Mouse (Mus musculus) heart, embryonic 15.5 days (tissue): ENCODE measurements around the gene Atxn7l3. TPM values are rescaled to one million over a fixed set of nuclear protein-coding genes. Genes with fewer than 3 reads are reported as not detected.

Experiments used
- ATAC-seq: fragments of 200-750 bp; cut with Nextera tagmentation; replicated peaks from 2 replicates; pipeline ENCODE4 v1.8.0; 2017; ENCODE audit warnings: low read depth, moderate TSS enrichment; ENCODE audit not compliant: insufficient number of reproducible peaks, insufficient read depth, low FRiP score
- H3K27ac ChIP-seq: fragments of 300-500 bp; sonication (generic); 2 replicates; pipeline ENCODE4 v1.5.1; 2015; ENCODE audit warnings: mild to moderate bottlenecking, inconsistent platforms
- H3K27me3 ChIP-seq: fragments of 300-500 bp; sonication (generic); 2 replicates; pipeline ENCODE4 v1.6.1; 2015; ENCODE audit warnings: inconsistent platforms
- H3K36me3 ChIP-seq: fragments of 300-500 bp; sonication (generic); 2 replicates; pipeline ENCODE4 v1.6.1; 2015; ENCODE audit warnings: mild to moderate bottlenecking, inconsistent platforms
- H3K4me1 ChIP-seq: fragments of 300-500 bp; sonication (generic); replicated peaks from 2 replicates; pipeline ENCODE4 v1.6.1; 2015; ENCODE audit warnings: inconsistent platforms
- H3K4me2 ChIP-seq: fragments of 300-500 bp; sonication (generic); 2 replicates; pipeline ENCODE4 v1.6.1; 2015; ENCODE audit warnings: inconsistent platforms, mild to moderate bottlenecking, moderate library complexity
- H3K4me3 ChIP-seq: fragments of 300-500 bp; sonication (generic); 2 replicates; pipeline ENCODE4 v1.5.1; 2015; ENCODE audit warnings: mild to moderate bottlenecking, inconsistent platforms
- H3K9ac ChIP-seq: fragments of 300-500 bp; sonication (generic); 2 replicates; pipeline ENCODE4 v1.6.1; 2015; ENCODE audit warnings: mild to moderate bottlenecking, inconsistent platforms
- H3K9me3 ChIP-seq: fragments of 300-500 bp; sonication (generic); replicated peaks from 2 replicates; pipeline ENCODE4 v1.6.1; 2016; ENCODE audit warnings: inconsistent platforms
- WGBS: fragments of 180-500 bp; shearing (Covaris S2); methylation state at CpG from one replicate; pipeline ENCODE4 v1.1.7; 2015; ENCODE audit warnings: mixed read lengths; 5-methylcytosine and 5-hydroxymethylcytosine counted together
- polyA plus RNA-seq: library from polyadenylated mRNA; unstranded; fragments of >200 nt; fragmentation: Nextera tagmentation; extraction: Ambion mirVana; gene quantifications from 2 replicates; pipeline ENCODE4 v1.2.1, GENCODE M21; 2015

Atxn7l3 gene
- polyA plus RNA-seq, 1 experiment from 2014 or later, result 6.8 TPM

DNA sequence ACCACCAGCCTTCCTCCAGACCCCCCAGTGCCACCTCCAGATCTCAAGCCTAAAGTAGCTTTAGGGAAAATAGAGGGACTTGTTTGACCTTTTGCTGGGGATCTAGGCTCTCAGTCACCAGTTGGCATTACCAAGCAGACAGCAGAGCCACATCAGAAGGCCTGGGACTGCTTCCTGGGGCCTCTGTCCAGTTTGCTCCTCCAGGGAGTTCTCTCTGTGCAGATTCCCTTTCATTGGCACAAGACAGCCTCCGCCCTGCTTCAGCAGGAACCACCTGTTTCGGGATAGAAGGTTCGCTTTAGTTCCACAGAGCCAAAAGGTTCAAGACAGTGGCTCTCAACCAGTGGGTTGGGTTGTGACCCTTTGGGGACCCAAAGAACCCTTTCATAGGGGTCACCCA is 16.8 kb downstream of the Atxn7l3 start:
- H3K27me3 ChIP-seq, result peaks cover 4% of the 10 kb centered on the region; the same call in 1 of the 2 replicates
- no peaks in the 10 kb centered on the region for H3K9me3 ChIP-seq
- H3K4me1 ChIP-seq, result peaks cover 8% of the 10 kb centered on the region
- WGBS, result 80% methylated on average over 3 of the region's 3 CpGs
- no peak overlapping the region for H3K4me3 ChIP-seq
- H3K9ac ChIP-seq, result no peak overlapping the region
- no peaks in the 10 kb centered on the region for H3K36me3 ChIP-seq
- ATAC-seq, result no peak
- H3K27ac ChIP-seq, result no peak overlapping the region
- H3K4me2 ChIP-seq, result no peak overlapping the region

DNA sequence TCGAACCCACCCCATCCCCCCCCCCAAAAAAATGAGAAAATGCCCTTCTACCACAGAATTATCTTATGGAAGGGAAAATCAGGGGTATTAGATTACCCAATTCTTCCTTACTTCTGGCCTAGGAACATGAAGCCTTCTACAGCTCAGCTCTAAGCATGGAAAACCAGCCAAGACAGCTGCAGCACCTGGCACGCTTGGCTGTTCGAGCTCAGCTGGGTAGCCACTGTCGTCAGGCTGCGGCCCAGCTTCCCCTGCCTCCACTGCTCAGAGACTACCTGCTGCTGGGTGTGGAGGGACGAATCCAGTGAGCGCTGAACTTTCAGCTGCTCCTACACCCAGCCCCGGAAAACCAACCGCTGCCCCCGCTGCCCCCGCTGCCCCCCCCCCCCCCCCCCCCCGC is 18.7 kb downstream of the Atxn7l3 start:
- Histone ChIP-seq H3K9me3 (no peaks in the 10 kb centered on the region), H3K9ac (no peak overlapping the region), H3K27ac (no peak overlapping the region), H3K27me3 (peaks cover 4% of the 10 kb centered on the region; the same call in 1 of the 2 replicates), H3K4me1 (peaks cover 8% of the 10 kb centered on the region), H3K4me2 (no peak overlapping the region), H3K4me3 (no peak overlapping the region), H3K36me3 (no peaks in the 10 kb centered on the region)
- no peak for ATAC-seq
- 65% methylated on average over 11 of the region's 12 CpGs for WGBS

DNA sequence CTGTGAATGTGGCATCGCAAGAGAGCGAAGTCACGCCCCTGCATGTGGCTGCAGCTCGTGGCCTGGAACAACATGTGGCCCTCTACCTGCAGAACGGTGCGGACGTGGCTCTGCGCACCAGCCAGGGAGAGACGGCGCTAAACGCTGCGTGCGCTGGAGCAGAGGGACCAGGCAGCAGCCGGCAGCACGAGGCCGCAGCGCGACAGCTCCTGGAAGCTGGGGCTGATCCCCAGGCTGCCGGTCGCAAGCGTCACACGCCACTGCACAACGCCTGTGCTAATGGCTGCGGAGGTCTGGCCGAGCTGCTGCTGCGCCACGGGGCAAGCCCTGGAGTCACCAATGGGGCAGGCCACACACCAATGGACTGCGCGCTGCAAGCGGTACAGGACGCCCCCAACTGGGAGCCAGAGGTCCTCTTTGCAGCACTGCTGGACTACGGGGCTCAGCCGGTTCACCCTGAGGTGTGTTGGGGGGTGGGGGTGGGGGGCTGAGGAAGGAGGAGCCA is 20.0 kb downstream of the Atxn7l3 start:
- 2% methylated on average over 33 of the region's 33 CpGs for WGBS
- Histone ChIP-seq H3K27ac (no peak overlapping the region), H3K4me2 (peak overlapping the region; percentile 86), H3K36me3 (no peaks in the 10 kb centered on the region), H3K4me1 (peaks cover 8% of the 10 kb centered on the region), H3K9ac (peak overlapping the region; percentile 44), H3K9me3 (no peaks in the 10 kb centered on the region), H3K4me3 (peak overlapping the region; percentile 44), H3K27me3 (peaks cover 4% of the 10 kb centered on the region; the same call in 1 of the 2 replicates)
- peak; percentile 53; the same call in 1 of the 2 replicates for ATAC-seq

DNA sequence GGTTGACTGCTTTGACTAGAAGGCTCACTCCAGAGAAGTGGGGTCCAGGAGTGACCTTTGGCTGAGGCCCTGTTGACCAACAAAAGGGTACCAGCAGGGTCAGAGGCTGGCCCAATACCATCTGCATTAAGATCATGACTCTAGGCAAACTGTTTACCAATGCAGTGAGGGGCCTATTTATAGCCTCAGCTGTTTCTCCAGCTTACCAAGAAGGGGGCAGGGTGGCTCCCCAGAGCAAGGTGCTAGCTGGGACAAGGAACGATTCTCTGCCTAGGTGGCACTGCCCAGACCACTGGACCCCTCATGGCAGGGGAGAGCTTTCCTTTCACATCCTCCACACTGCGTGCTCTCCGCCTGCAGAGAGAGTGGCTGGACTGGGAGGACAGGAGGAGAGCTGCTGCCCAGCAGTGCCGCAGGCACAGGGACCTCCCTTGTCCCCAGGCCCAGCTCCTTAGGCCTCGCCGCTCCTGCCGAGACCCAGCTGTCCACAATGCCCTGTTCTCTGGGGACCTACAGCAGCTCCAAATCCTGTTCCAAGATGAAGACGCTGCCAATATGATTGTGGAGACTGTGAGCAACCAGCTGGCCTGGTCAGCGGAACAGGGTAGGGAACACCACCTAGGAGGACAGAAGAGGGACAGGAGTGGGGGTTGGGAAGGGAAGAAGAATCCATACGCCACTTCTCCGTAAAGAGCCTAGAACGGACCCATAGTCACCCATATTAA is 27.7 kb downstream of the Atxn7l3 start, which contains the start of gene Asb16:
Gene Asb16 (plus strand): TSS at position 224 of the 725 bp plus-strand sequence.
- no peaks in the 10 kb centered on the region for H3K27me3 ChIP-seq
- 83% methylated on average over 12 of the region's 12 CpGs for WGBS
- H3K27ac ChIP-seq, result 0 out of 2 replicates have a peak within 1 kb of the TSS, but pooled peaks have one; percentile 22
- no peaks in the 10 kb centered on the region for H3K9me3 ChIP-seq
- H3K4me2 ChIP-seq, result peak within 1 kb of the TSS; percentile 34; the same call in 1 of the 2 replicates
- H3K4me3 ChIP-seq, result no peak within 1 kb of the TSS
- peaks cover 19% of the 10 kb centered on the region for H3K4me1 ChIP-seq
- no peak within 1 kb of the TSS for H3K9ac ChIP-seq
- H3K36me3 ChIP-seq, result no peaks in the 10 kb centered on the region
- ATAC-seq, result no peak

DNA sequence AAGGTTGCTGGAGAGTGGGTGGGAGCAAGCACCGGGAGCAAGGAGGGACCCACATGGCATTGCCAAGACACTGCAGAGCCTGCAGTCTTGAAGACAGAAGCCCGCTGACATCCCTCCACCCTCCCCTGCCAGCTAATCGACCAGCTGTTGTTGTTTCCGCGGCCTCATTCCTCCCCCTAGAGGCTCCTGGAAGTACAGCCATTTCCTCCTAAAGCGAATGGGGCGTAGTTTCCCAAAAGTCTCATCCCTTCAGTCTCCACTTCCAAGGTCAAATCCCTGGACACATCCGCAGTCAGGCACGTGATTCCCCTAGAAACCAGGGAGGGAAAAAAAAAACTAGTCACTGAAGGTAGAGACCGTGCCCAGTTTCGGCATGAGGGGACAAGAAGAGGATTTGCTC is 29.0 kb downstream of the Atxn7l3 start:
- no peak overlapping the region for H3K4me3 ChIP-seq

DNA sequence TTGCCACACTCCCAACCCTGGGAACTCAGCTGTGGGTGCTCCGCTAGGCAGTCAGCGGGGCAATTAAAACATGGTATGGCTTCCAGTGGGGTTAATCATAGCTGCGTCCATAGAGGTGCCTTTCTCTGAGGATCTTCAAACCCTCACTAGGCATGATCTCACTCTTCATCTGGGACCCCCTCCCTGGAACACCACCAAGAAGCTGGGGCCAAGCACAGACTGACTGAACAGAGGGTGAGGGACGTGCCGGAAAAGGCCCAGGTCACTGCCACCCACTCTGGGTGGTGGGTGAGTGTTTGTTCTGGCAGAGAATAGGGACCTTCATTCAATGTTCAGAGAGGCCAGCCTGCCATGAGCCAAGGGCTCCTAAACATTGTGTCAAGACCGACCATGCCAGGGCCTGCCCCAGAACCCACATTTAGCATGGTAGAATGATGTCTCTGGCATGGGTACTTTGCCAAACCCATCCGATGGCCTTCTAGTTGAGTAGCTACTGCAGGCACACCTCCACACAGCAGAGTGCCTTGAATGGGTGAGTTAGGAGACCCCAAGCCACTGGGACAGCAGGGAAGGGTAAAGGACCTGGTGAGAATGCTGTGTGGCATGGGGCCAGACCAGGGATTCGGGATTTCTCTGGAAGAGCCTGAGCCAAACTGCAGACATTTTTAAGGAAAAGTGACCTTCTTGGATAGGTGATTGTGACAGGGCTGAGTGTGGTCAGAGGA is 29.6 kb downstream of the Atxn7l3 start:
- Histone ChIP-seq H3K4me1 (peaks cover 19% of the 10 kb centered on the region), H3K27ac (no peak overlapping the region), H3K4me2 (no peak overlapping the region), H3K4me3 (no peak overlapping the region), H3K27me3 (no peaks in the 10 kb centered on the region), H3K9ac (no peak overlapping the region), H3K9me3 (no peaks in the 10 kb centered on the region), H3K36me3 (peaks cover 6% of the 10 kb centered on the region)
- 88% methylated on average over 8 of the region's 8 CpGs for WGBS
- no peak for ATAC-seq

More for the DNA sequence above, 29.0 kb downstream of the Atxn7l3 start:
- Histone ChIP-seq H3K9ac (no peak overlapping the region), H3K27me3 (no peaks in the 10 kb centered on the region), H3K9me3 (no peaks in the 10 kb centered on the region), H3K4me1 (peaks cover 19% of the 10 kb centered on the region), H3K36me3 (peaks cover 1% of the 10 kb centered on the region; the same call in 1 of the 2 replicates), H3K27ac (0 out of 2 replicates have a peak overlapping the region, but pooled peaks have one; percentile 22), H3K4me2 (peak overlapping the region; percentile 34)
- 0 out of 2 replicates have a peak, but pooled peaks have one; percentile 34 for ATAC-seq
- 4% methylated on average over 11 of the region's 11 CpGs for WGBS

DNA sequence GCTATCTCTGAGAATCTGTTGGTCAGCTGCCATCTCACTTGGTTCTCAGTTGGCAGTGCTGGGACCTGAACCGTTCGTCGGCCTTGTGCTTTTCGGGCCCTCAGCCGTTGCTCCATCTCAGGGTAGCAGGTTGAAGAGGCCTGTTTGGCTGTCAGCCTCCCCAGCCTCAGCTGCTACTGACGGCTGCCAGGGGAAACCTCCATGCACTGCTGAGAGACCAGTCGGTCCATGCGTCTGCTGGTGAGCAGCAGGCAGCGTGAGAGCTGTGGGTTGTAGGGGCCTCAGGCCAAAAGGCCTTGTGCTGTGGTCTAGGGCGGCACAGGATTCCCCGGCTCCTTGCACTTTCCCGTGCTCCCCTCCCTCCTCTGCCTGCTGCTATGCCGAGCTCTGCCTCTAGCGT is 30.6 kb downstream of the Atxn7l3 start:
- Histone ChIP-seq H3K36me3 (peaks cover 8% of the 10 kb centered on the region), H3K27me3 (no peaks in the 10 kb centered on the region), H3K9me3 (no peaks in the 10 kb centered on the region), H3K4me2 (no peak overlapping the region), H3K4me1 (peaks cover 19% of the 10 kb centered on the region), H3K27ac (no peak overlapping the region), H3K9ac (no peak overlapping the region), H3K4me3 (no peak overlapping the region)
- ATAC-seq, result no peak
- WGBS, result 58% methylated on average over 14 of the region's 14 CpGs

DNA sequence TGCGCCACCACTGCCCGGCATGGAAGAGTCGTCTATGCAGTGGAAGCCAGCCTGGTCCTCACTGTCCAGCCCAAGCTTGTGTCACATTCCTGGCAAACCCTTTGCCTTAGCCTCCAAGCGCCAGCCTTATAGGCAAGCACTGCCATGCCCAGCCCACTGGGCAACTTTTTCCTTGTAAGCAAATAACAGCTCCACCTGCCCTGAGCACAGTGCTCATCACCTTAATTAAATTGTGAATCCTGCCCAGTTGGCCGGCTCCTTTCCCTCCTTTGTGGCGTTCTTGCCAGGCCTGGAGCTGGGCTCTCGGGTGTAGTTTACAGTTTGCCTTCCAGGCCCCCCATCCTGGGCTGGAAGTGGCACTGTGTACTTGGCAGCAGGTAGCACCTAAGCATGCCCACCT is 33.2 kb downstream of the Atxn7l3 start:
- Histone ChIP-seq H3K4me1 (peaks cover 13% of the 10 kb centered on the region), H3K4me2 (no peak overlapping the region), H3K27ac (no peak overlapping the region), H3K9ac (no peak overlapping the region), H3K9me3 (no peaks in the 10 kb centered on the region), H3K27me3 (no peaks in the 10 kb centered on the region), H3K36me3 (peaks cover 12% of the 10 kb centered on the region), H3K4me3 (no peak overlapping the region)
- 94% methylated on average over 7 of the region's 7 CpGs for WGBS
- no peak for ATAC-seq

DNA sequence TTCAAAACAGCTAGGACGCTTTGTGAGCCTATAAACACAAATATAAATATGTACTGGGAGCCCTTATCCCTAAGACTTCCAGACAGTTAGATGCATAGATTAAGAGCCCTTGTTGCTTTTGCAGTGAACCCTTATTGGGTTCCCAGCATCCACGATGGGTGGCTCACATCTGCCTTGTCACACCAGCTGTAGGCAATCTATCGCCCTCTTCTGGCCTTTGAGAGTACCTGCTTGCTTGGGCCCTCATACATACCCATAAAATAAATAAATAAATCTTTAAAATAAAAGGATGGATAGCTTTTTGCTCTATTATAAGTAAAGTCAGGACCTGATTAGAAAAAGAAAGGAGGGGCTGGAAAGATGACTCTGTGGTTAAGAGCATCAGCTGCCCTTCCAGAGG is 37.9 kb downstream of the Atxn7l3 start:
- H3K9me3 ChIP-seq, result no peaks in the 10 kb centered on the region
- no peak overlapping the region for H3K4me3 ChIP-seq
- H3K36me3 ChIP-seq, result peaks cover 12% of the 10 kb centered on the region
- no peaks in the 10 kb centered on the region for H3K27me3 ChIP-seq
- no peak overlapping the region for H3K9ac ChIP-seq
- 88% methylated on average over 3 of the region's 3 CpGs for WGBS
- no peak for ATAC-seq
- H3K4me1 ChIP-seq, result peaks cover 20% of the 10 kb centered on the region
- no peak overlapping the region for H3K4me2 ChIP-seq
- H3K27ac ChIP-seq, result no peak overlapping the region

DNA sequence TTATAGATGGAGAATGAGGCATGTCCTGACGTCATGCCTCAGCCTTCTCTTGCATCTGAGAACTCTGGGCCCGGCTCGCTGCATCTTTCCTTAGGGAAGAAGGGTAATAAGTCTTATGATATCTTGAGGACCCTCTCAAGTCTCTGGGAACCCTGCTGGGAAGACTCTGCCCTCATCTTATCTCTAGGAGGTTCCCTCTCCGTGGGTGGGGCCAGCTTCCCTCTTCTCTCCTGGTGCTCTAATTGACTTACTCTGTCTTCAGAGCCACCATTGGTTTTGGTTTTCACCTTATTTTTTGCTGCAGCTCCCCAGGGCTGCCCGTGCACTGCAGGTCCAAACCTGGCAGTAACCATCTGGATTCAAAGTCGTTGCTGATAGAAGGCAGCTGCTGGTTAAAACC is 38.3 kb downstream of the Atxn7l3 start:
- Histone ChIP-seq H3K27me3 (no peaks in the 10 kb centered on the region), H3K27ac (no peak overlapping the region), H3K4me1 (peaks cover 20% of the 10 kb centered on the region), H3K4me2 (no peak overlapping the region), H3K9ac (no peak overlapping the region), H3K9me3 (no peaks in the 10 kb centered on the region), H3K4me3 (no peak overlapping the region), H3K36me3 (peaks cover 12% of the 10 kb centered on the region)
- no peak for ATAC-seq
- 60% methylated on average over 6 of the region's 6 CpGs for WGBS

DNA sequence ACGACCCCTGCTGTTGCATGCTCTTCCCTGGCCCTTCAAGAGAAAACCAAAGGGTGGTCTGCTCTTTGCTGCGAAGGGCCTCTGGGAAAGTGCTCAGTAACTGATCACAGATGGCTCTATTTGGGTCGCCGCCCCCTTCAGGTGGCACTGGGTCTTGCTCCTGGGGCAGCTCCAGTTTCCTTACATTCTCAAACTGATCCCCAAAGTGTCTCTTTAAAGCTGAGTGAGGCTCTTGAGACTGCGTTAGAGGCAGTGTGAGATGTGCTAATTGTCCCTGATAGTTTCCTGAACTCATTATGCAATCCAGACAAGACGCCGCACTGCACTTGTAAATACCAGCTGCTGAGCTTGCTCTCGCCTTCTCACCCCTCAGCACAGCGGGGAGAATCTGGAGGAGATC is 38.9 kb downstream of the Atxn7l3 start:
- Histone ChIP-seq H3K36me3 (peaks cover 11% of the 10 kb centered on the region), H3K9me3 (no peaks in the 10 kb centered on the region), H3K27me3 (no peaks in the 10 kb centered on the region), H3K4me1 (peaks cover 20% of the 10 kb centered on the region), H3K9ac (no peak overlapping the region), H3K4me3 (no peak overlapping the region), H3K4me2 (0 out of 2 replicates have a peak overlapping the region, but pooled peaks have one; percentile 8), H3K27ac (no peak overlapping the region)
- no peak for ATAC-seq
- 43% methylated on average over 9 of the region's 9 CpGs for WGBS
